Mouse (Mus musculus) forebrain, embryonic 12.5 days (tissue): Measurements from ENCODE around the gene Kcnip2. TPM values are rescaled to one million over a fixed set of nuclear protein-coding genes. Genes with fewer than 3 reads are reported as not detected.

ENCODE experiments used
- ATAC-seq: fragments of 200-750 bp; cut with Nextera tagmentation; 2 replicates; pipeline ENCODE4 v1.8.0; 2017; ENCODE audit warnings: moderate TSS enrichment; ENCODE audit not compliant: low FRiP score
- H3K27ac ChIP-seq: fragments of 300-500 bp; sonication (generic); 2 replicates; pipeline ENCODE4 v1.5.1; 2016; ENCODE audit warnings: mild to moderate bottlenecking
- H3K27me3 ChIP-seq: fragments of 300-500 bp; sonication (generic); 2 replicates; pipeline ENCODE4 v1.6.1; 2016; ENCODE audit warnings: mild to moderate bottlenecking
- H3K36me3 ChIP-seq: fragments of 300-500 bp; sonication (generic); replicated peaks from 2 replicates; pipeline ENCODE4 v1.6.1; 2016; ENCODE audit warnings: mild to moderate bottlenecking
- H3K4me1 ChIP-seq: fragments of 300-500 bp; sonication (generic); 2 replicates; pipeline ENCODE4 v1.6.1; 2016
- H3K4me2 ChIP-seq: fragments of 300-500 bp; sonication (generic); 2 replicates; pipeline ENCODE4 v1.6.1; 2016; ENCODE audit warnings: mild to moderate bottlenecking, moderate library complexity
- H3K4me3 ChIP-seq: fragments of 300-500 bp; sonication (generic); replicated peaks from 2 replicates; pipeline ENCODE4 v1.5.1; 2016; ENCODE audit warnings: mild to moderate bottlenecking
- H3K9ac ChIP-seq: fragments of 300-500 bp; sonication (generic); 2 replicates; pipeline ENCODE4 v1.6.1; 2016; ENCODE audit warnings: mild to moderate bottlenecking
- H3K9me3 ChIP-seq: fragments of 300-500 bp; sonication (generic); 2 replicates; pipeline ENCODE4 v1.6.1; 2016
- WGBS: fragments of 180-500 bp; shearing (Covaris S2); methylation state at CpG from one replicate; pipeline ENCODE4 v1.1.7; 2016; 5-methylcytosine and 5-hydroxymethylcytosine counted together
- polyA plus RNA-seq: library from polyadenylated mRNA; unstranded; fragments of >200 nt; fragmentation: Nextera tagmentation; extraction: Ambion mirVana; gene quantifications from 2 replicates; pipeline ENCODE4 v1.2.1, GENCODE M21; 2016

Gene Kcnip2
- 2.7 and 4.0 TPM in 2 replicates for polyA plus RNA-seq

DNA sequence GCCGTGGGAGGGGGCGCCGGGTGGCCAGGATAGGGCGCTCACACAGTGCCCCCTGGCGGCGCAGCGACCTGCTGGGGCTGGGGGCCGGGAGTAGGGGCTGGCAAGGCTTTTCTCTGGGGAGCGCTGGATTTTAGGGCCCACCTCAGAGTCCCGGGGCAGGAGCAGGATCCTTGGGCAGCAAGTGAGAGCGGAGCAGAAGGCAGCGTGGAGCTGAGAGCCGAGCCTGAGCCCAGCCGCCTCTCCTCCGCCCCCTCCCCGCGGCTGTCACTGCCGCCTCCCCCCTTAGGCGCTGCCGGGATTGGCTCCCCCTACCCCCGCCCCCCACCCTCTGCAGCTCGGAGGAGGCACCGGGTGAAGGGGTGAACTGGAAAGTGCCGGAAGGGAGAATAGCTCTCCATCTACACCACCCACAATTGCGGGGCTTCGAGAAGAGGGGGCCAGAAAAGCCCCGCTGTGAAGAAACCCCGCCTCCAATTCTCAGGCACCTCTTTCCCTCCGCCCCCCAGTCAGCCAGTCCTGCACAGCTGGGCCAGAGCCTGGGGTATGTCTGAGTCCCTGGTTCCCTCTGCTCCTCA, at the start of gene Kcnip2:
Gene Kcnip2 (minus strand): TSS at position 231 of the 575 bp plus-strand sequence.
- Histone ChIP-seq H3K9me3 (no peaks in the 10 kb centered on the region), H3K9ac (peak within 1 kb of the TSS; percentile 50), H3K4me2 (peak within 1 kb of the TSS; percentile 79), H3K27me3 (peaks cover 38% of the 10 kb centered on the region), H3K36me3 (no peaks in the 10 kb centered on the region), H3K4me3 (peak within 1 kb of the TSS; percentile 46), H3K4me1 (peaks cover 48% of the 10 kb centered on the region), H3K27ac (no peak within 1 kb of the TSS)
- peak; percentile 73 for ATAC-seq
- under 1% methylated on average over 21 of the region's 29 CpGs for WGBS

- Histone ChIP-seq H3K27ac (no peak overlapping the region), H3K9me3 (no peaks in the 10 kb centered on the region), H3K4me2 (no peak overlapping the region), H3K27me3 (no peaks in the 10 kb centered on the region), H3K36me3 (no peaks in the 10 kb centered on the region), H3K4me1 (peaks cover 7% of the 10 kb centered on the region), H3K9ac (no peak overlapping the region), H3K4me3 (no peak overlapping the region)
- no peak for ATAC-seq
- 63% methylated on average over 8 of the region's 8 CpGs for WGBS
Measured at GRCm38 (mm10) chr19:45855284-45855920, 39.5 kb upstream of the Kcnip2 start.

DNA sequence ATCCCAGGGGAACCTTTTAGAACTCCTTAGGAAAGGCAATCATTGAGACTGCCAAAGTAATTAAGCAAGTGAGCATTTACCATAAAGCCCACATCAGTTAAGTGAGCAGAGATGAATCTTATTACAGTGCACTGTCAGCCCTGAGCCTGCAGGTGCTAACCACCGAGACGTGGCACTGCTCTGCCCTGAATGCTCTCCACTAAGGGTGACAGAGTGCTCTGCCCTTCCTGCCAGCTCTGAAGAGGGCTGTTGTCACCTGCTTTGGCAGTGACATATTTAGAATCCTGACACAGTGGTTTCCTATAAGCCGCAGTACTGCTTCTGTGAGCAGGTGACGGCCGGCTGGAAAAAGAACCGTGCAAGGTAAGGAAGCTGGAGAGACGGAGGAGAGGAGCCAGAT, 38.7 kb upstream of the Kcnip2 start:
- WGBS: 76% methylated on average over 7 of the region's 7 CpGs
- H3K27ac ChIP-seq: no peak overlapping the region
- H3K4me1 ChIP-seq: peaks cover 7% of the 10 kb centered on the region
- H3K4me2 ChIP-seq: no peak overlapping the region
- H3K4me3 ChIP-seq: no peak overlapping the region
- H3K27me3 ChIP-seq: no peaks in the 10 kb centered on the region
- ATAC-seq: no peak
- H3K9me3 ChIP-seq: no peaks in the 10 kb centered on the region
- no peaks in the 10 kb centered on the region for H3K36me3 ChIP-seq
- H3K9ac ChIP-seq: no peak overlapping the region

DNA sequence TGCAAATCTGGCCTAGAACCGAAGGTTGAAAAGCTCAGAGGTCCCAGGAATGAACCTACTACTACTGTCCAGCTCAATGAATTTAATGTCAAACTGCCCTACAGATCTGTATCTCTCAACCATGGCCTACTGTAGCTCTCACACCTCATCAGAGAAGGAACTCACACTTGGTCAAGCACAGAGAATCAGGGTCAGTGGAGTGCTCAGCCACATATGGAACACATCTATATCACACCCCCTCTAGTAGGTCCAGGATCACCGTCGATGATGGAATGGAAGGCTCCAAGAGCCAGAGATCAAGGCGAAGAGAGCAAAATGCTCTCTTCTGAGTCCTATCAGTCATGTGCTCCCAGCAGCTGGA, 31.9 kb upstream of the Kcnip2 start:
- H3K27me3 ChIP-seq: no peaks in the 10 kb centered on the region
- H3K27ac ChIP-seq: no peak overlapping the region
- H3K9ac ChIP-seq: no peak overlapping the region
- no peaks in the 10 kb centered on the region for H3K9me3 ChIP-seq
- peaks cover 18% of the 10 kb centered on the region for H3K4me1 ChIP-seq
- ATAC-seq: no peak
- WGBS: 90% methylated on average over 4 of the region's 4 CpGs
- H3K4me2 ChIP-seq: no peak overlapping the region
- H3K4me3 ChIP-seq: no peak overlapping the region
- H3K36me3 ChIP-seq: no peaks in the 10 kb centered on the region

DNA sequence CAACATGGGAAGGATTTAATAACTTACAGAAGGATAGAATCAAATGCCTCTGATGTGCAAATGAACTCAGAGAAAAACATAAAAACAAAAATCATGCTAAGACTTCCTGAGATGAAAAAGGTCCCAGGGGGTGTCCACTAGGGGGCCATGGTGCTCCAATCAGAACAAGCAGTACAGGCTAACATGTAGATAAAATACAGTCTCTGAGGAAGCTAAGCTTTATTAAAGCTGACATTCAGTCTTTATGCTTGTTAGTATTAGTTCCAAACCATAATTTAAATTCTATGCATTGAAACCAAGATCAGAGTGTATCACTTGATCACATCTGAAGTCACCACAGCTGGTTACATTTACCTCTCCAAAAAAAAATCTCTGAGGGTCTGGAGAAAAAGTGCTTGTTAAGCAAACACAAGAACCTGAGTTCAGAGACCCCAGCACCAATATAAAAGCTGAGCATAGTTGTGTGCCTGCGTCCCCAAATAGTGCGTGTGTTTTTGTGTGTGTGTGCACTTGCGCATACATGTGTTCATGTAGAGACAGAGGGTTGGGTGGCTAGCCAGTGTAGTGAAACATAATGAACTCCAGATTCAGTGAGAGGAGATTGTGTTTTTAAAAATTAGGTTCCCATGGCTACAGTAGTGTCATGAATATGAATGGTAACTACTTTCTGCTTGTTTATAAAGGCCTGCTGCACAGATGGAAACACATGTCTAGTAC, 31.3 kb upstream of the Kcnip2 start:
- Histone ChIP-seq H3K4me3 (no peak overlapping the region), H3K9me3 (no peaks in the 10 kb centered on the region), H3K4me2 (no peak overlapping the region), H3K27ac (no peak overlapping the region), H3K27me3 (no peaks in the 10 kb centered on the region), H3K4me1 (peaks cover 18% of the 10 kb centered on the region), H3K9ac (no peak overlapping the region), H3K36me3 (no peaks in the 10 kb centered on the region)
- ATAC-seq: no peak
- 96% methylated on average over 3 of the region's 3 CpGs for WGBS

- H3K36me3 ChIP-seq: no peaks in the 10 kb centered on the region
- 14% methylated on average over 3 of the region's 3 CpGs for WGBS
- H3K27ac ChIP-seq: peak overlapping the region; percentile 20; the same call in 1 of the 2 replicates
- H3K4me2 ChIP-seq: no peak overlapping the region; the same call in 1 of the 2 replicates
- no peak overlapping the region for H3K9ac ChIP-seq
- no peak overlapping the region for H3K4me3 ChIP-seq
- ATAC-seq: no peak
- H3K27me3 ChIP-seq: no peaks in the 10 kb centered on the region
- H3K4me1 ChIP-seq: peaks cover 18% of the 10 kb centered on the region
- H3K9me3 ChIP-seq: no peaks in the 10 kb centered on the region
Measured at GRCm38 (mm10) chr19:45844209-45844608, 28.3 kb upstream of the Kcnip2 start.

DNA sequence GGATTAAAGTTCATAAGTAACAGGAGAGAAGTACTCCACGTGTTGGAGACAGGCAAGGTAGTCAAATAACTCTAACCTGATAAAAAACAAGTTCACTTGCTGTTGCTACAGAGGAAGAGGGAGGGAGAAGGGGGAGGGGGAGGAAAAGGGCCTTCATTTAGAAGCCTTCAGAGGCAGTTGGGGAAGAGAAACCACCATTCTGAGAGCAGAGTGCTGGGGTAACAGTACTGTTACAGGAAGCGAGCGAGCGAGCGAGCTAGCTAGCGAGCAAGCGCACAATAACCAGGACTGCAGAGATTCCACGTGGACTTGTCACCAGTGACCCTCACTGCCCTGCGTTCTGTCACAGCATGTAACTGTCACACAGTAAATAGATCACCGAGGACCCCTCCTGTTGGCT, 27.6 kb upstream of the Kcnip2 start:
- H3K9ac ChIP-seq: no peak overlapping the region
- WGBS: 38% methylated on average over 10 of the region's 10 CpGs
- ATAC-seq: no peak
- no peak overlapping the region for H3K4me3 ChIP-seq
- H3K27me3 ChIP-seq: no peaks in the 10 kb centered on the region
- H3K9me3 ChIP-seq: no peaks in the 10 kb centered on the region
- no peak overlapping the region for H3K4me2 ChIP-seq
- H3K4me1 ChIP-seq: peaks cover 18% of the 10 kb centered on the region
- peak overlapping the region; percentile 46; the same call in 1 of the 2 replicates for H3K27ac ChIP-seq
- H3K36me3 ChIP-seq: no peaks in the 10 kb centered on the region

DNA sequence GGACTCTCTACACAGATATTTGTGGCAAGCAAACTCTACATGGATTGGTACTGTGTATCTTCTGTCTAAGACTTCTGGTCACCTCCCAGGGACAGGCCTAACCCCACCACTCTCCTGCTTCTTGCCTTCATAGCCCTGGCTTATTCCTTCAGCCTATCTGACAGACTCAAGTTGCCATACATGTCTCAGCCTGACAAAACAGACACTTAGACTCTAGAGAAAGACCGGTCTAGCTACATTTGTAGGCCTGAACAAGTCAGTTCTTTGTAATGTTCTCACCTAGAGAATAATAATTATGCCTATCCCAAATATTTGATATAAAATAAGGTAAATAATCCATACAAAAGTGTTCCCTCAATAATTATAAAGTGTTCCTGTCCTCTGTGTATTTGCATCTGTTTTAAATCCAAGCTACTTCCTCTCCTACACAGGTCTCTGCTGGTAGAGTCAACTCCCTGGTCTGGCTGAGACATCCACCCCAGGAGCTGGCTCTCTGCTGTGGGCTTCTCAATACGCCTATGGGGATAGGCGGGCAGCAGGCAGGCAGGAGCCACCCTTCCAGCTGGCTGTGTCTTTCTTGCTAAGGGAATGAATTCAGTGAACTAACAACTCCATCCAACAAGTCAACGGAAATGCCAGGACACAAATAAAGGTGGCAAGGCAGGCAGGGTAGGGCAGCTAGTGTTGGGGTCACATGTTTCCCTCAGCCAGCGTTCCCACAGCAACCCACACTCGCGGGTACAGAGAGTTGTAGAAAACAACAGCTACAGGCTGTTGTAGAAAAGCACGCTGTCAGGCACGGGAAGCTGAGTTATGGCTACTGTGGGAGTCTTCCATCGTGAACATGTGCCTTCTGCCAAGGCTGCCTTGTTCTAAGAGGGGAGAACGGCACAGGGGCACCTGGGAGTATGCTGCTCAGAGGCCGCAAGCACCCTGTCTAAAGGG, 21.5 kb upstream of the Kcnip2 start:
- 88% methylated on average over 12 of the region's 12 CpGs for WGBS
- Histone ChIP-seq H3K27me3 (no peaks in the 10 kb centered on the region), H3K4me1 (no peaks in the 10 kb centered on the region), H3K4me2 (no peak overlapping the region), H3K4me3 (no peak overlapping the region), H3K27ac (no peak overlapping the region), H3K9me3 (no peaks in the 10 kb centered on the region), H3K9ac (no peak overlapping the region), H3K36me3 (no peaks in the 10 kb centered on the region)
- no peak for ATAC-seq

GRCm38 (mm10) chr19:45835490-45835889, 19.6 kb upstream of the Kcnip2 start:
- H3K9ac ChIP-seq: no peak overlapping the region
- no peak for ATAC-seq
- H3K36me3 ChIP-seq: no peaks in the 10 kb centered on the region
- WGBS: 81% methylated on average over 10 of the region's 10 CpGs
- no peak overlapping the region for H3K4me3 ChIP-seq
- no peaks in the 10 kb centered on the region for H3K9me3 ChIP-seq
- H3K27me3 ChIP-seq: no peaks in the 10 kb centered on the region
- no peaks in the 10 kb centered on the region for H3K4me1 ChIP-seq
- H3K27ac ChIP-seq: no peak overlapping the region
- H3K4me2 ChIP-seq: no peak overlapping the region

- WGBS: 81% methylated on average over 10 of the region's 10 CpGs
- H3K4me3 ChIP-seq: no peak overlapping the region
- H3K9ac ChIP-seq: no peak overlapping the region
- no peak overlapping the region for H3K4me2 ChIP-seq
- no peaks in the 10 kb centered on the region for H3K4me1 ChIP-seq
- H3K36me3 ChIP-seq: no peaks in the 10 kb centered on the region
- no peak for ATAC-seq
- no peak overlapping the region for H3K27ac ChIP-seq
- no peaks in the 10 kb centered on the region for H3K9me3 ChIP-seq
- H3K27me3 ChIP-seq: no peaks in the 10 kb centered on the region
Measured at GRCm38 (mm10) chr19:45833665-45834064, 17.8 kb upstream of the Kcnip2 start.

- H3K4me1 ChIP-seq: no peaks in the 10 kb centered on the region
- no peak for ATAC-seq
- 63% methylated on average over 2 of the region's 2 CpGs for WGBS
- no peak overlapping the region for H3K27ac ChIP-seq
- no peak overlapping the region for H3K9ac ChIP-seq
- H3K36me3 ChIP-seq: no peaks in the 10 kb centered on the region
- H3K4me2 ChIP-seq: no peak overlapping the region
- H3K9me3 ChIP-seq: 0 out of 2 replicates have a peak, but pooled peaks cover 5% of the 10 kb centered on the region
- no peak overlapping the region for H3K4me3 ChIP-seq
- H3K27me3 ChIP-seq: no peaks in the 10 kb centered on the region
Measured at GRCm38 (mm10) chr19:45830679-45831078, 14.8 kb upstream of the Kcnip2 start.

DNA sequence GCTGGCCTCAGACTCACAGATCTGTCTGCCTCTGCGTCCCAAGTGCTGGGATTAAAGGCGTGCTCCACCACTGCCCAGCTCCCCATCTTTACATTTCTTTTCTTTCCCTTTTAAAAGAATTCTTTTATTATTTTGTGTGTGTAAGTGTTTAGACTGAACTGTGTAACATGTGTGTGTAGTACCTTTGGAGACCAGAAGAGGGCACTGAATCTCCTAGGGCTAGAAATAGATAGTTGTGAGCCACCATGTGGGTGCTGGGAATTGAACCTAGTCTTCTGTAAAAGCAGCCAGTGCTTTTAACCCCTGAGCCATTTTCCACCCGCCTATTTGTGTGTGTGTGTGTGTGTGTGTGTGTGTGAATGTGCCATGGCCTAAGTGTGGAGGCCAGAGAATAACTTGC, 11.9 kb upstream of the Kcnip2 start:
- Histone ChIP-seq H3K27me3 (no peaks in the 10 kb centered on the region), H3K4me3 (no peak overlapping the region), H3K9ac (no peak overlapping the region), H3K27ac (no peak overlapping the region), H3K9me3 (0 out of 2 replicates have a peak, but pooled peaks cover 5% of the 10 kb centered on the region), H3K36me3 (no peaks in the 10 kb centered on the region), H3K4me1 (no peaks in the 10 kb centered on the region), H3K4me2 (no peak overlapping the region)
- 94% methylated on average over 3 of the region's 3 CpGs for WGBS
- ATAC-seq: no peak
